Comparison of ENCODE assay signal across 9 mouse cellular contexts in genomic region chr10:59981336-59981735, GRCm38 (mm10). TPM values are rescaled to one million over a fixed set of nuclear protein-coding genes. Genes with fewer than 3 reads are reported as not detected.
A peak's percentile ranks its signal among the peaks of the same experiment; 100 is the strongest.
DNase-seq lines count a peak whose midpoint lies in the region; ATAC-seq and TF ChIP-seq lines count a peak whose summit lies in the region.
"Had no signal": no experiment of that assay in that cellular context is flagged by ENCODE, and none has a peak within 500 bp of the region (broad histone marks: within the 10 kb centered on the region; RNA-seq: fewer than 3 reads in every experiment).

No protein-coding gene starts in this region.

- H3K9ac ChIP-seq in heart, embryonic 13.5 days = peak overlapping the region; percentile 58; the same call in 1 of the 2 replicates
- no peak overlapping the region for H3K9ac ChIP-seq in stomach, embryonic 15.5 days
- no peak overlapping the region for H3K9ac ChIP-seq in stomach, postnatal 0 days (ENCODE audit: low read length)
- H3K9ac ChIP-seq in liver, embryonic 15.5 days = no peak overlapping the region
- H3K9ac ChIP-seq: hindbrain, embryonic 15.5 days had no signal

- DNase-seq in heart, adult 18-20 months = no peak
- no peak for DNase-seq in stomach, postnatal 0 days (ENCODE audit: low spot score)
- no peak for DNase-seq in frontal cortex, postnatal 10 days (ENCODE audit: low spot score in 2 of 2)
- DNase-seq in right cerebral cortex, postnatal 36 days (ENCODE audit: low spot score in 2 of 2) = no peak

- H3K4me3 ChIP-seq in heart, embryonic 13.5 days = no peak overlapping the region
- H3K4me3 ChIP-seq in stomach, embryonic 15.5 days (replicated peaks) = no peak overlapping the region
- no peak overlapping the region for H3K4me3 ChIP-seq in stomach, postnatal 0 days (ENCODE audit: low read depth, low read length)
- no peak overlapping the region for H3K4me3 ChIP-seq in liver, embryonic 15.5 days (replicated peaks)
- H3K4me3 ChIP-seq: hindbrain, embryonic 15.5 days had no signal

- ATAC-seq in heart, embryonic 13.5 days (ENCODE audit: extremely low read depth, insufficient number of reproducible peaks, low FRiP score, low TSS enrichment) = no peak; the same call in 1 of the 2 replicates
- no peak for ATAC-seq in stomach, embryonic 15.5 days (ENCODE audit: insufficient read depth, low FRiP score, low read depth)
- no peak for ATAC-seq in stomach, postnatal 0 days (ENCODE audit: low FRiP score, low TSS enrichment)
- no peak for ATAC-seq in liver, embryonic 15.5 days (ENCODE audit: insufficient read depth)
- ATAC-seq in megakaryocyte-erythroid progenitor cell, adult 5-6 weeks (replicated peaks; ENCODE audit: low FRiP score, low TSS enrichment, poor library complexity, severe bottlenecking) = no peak

- H3K4me2 ChIP-seq in heart, embryonic 13.5 days = no peak overlapping the region
- no peak overlapping the region for H3K4me2 ChIP-seq in stomach, embryonic 15.5 days
- H3K4me2 ChIP-seq in stomach, postnatal 0 days (replicated peaks; ENCODE audit: low read depth) = no peak overlapping the region
- H3K4me2 ChIP-seq in liver, embryonic 15.5 days = no peak overlapping the region
- H3K4me2 ChIP-seq: hindbrain, embryonic 15.5 days had no signal

- H3K4me1 ChIP-seq in heart, embryonic 13.5 days = peaks cover 60% of the 10 kb centered on the region
- peaks cover 19% of the 10 kb centered on the region for H3K4me1 ChIP-seq in stomach, embryonic 15.5 days
- H3K4me1 ChIP-seq in stomach, postnatal 0 days (replicated peaks; ENCODE audit: control insufficient read depth, insufficient read depth) = peaks cover 16% of the 10 kb centered on the region
- peaks cover 36% of the 10 kb centered on the region for H3K4me1 ChIP-seq in liver, embryonic 15.5 days (replicated peaks)

- 55% methylated on average over 4 of the region's 4 CpGs for WGBS in heart, embryonic 13.5 days
- WGBS in stomach, embryonic 15.5 days = 67% methylated on average over 4 of the region's 4 CpGs
- WGBS in stomach, postnatal 0 days = 80% methylated on average over 4 of the region's 4 CpGs
- 9% methylated on average over 4 of the region's 4 CpGs for WGBS in liver, embryonic 15.5 days (ENCODE audit: insufficient replicate concordance)

- no peak for TF ChIP-seq CTCF in stomach, postnatal 0 days (IDR thresholded peaks at IDR 0.05; ENCODE audit: low read depth)

- peaks cover 11% of the 10 kb centered on the region for H3K36me3 ChIP-seq in heart, embryonic 13.5 days
- 0 out of 2 replicates have a peak, but pooled peaks cover 12% of the 10 kb centered on the region for H3K36me3 ChIP-seq in stomach, embryonic 15.5 days
- no peaks in the 10 kb centered on the region; the same call in 1 of the 2 replicates for H3K36me3 ChIP-seq in stomach, postnatal 0 days (ENCODE audit: control insufficient read depth, insufficient read depth, low read length)
- peaks cover 9% of the 10 kb centered on the region for H3K36me3 ChIP-seq in liver, embryonic 15.5 days (replicated peaks)

- no peaks in the 10 kb centered on the region for H3K9me3 ChIP-seq in heart, embryonic 13.5 days
- no peaks in the 10 kb centered on the region for H3K9me3 ChIP-seq in stomach, embryonic 15.5 days
- H3K9me3 ChIP-seq in stomach, postnatal 0 days (ENCODE audit: control insufficient read depth, low read length) = no peaks in the 10 kb centered on the region
- no peaks in the 10 kb centered on the region for H3K9me3 ChIP-seq in liver, embryonic 15.5 days (replicated peaks)
- H3K9me3 ChIP-seq: hindbrain, embryonic 15.5 days had no signal

- peak overlapping the region; percentile 53 for H3K27ac ChIP-seq in heart, embryonic 13.5 days (replicated peaks)
- H3K27ac ChIP-seq in stomach, embryonic 15.5 days = 0 out of 2 replicates have a peak overlapping the region, but pooled peaks have one; percentile 26
- H3K27ac ChIP-seq in stomach, postnatal 0 days (replicated peaks) = no peak overlapping the region
- peak overlapping the region; percentile 20; the same call in 1 of the 2 replicates for H3K27ac ChIP-seq in liver, embryonic 15.5 days (replicated peaks)
- H3K27ac ChIP-seq: hindbrain, embryonic 15.5 days had no signal

- TF ChIP-seq EP300 in stomach, postnatal 0 days (optimal IDR thresholded peaks at IDR 0.05) = no peak

- no peaks in the 10 kb centered on the region for H3K27me3 ChIP-seq in heart, embryonic 13.5 days (replicated peaks)
- H3K27me3 ChIP-seq in stomach, embryonic 15.5 days (replicated peaks) = no peaks in the 10 kb centered on the region
- no peaks in the 10 kb centered on the region for H3K27me3 ChIP-seq in stomach, postnatal 0 days (ENCODE audit: control insufficient read depth, insufficient read depth, low read length)
- no peaks in the 10 kb centered on the region for H3K27me3 ChIP-seq in liver, embryonic 15.5 days
- H3K27me3 ChIP-seq: hindbrain, embryonic 15.5 days had no signal

RNA-seq across cellular contexts. Expression of gene Ascc1, which starts 21.3 kb away (rescaled TPM):
- 33.8 and 37.9 TPM in 2 replicates for polyA plus RNA-seq in heart, embryonic 13.5 days (2015; fragmentation: Nextera tagmentation; extraction: Ambion mirVana)
- 10 to 100 TPM; 23.2 to 25.9 TPM for total RNA-seq in heart, adult 18-20 months (2021)
- 42.4 and 47.0 TPM in 2 replicates for polyA plus RNA-seq in stomach, embryonic 15.5 days (2015; fragmentation: Nextera tagmentation; extraction: Ambion mirVana)
- 29.0 and 31.6 TPM in 2 replicates for polyA plus RNA-seq in stomach, postnatal 0 days (2015; fragmentation: Nextera tagmentation; extraction: Ambion mirVana)
- polyA plus RNA-seq in liver, embryonic 15.5 days (2015; fragmentation: Nextera tagmentation; extraction: Ambion mirVana) = 15.7 and 16.5 TPM in 2 replicates
- 30.8 and 36.1 TPM in 2 replicates for total RNA-seq in megakaryocyte-erythroid progenitor cell, adult 5-6 weeks (2014; fragmentation: Nextera tagmentation)
- 34.3 and 34.7 TPM in 2 replicates for total RNA-seq in megakaryocyte-erythroid progenitor cell, adult 5-6 weeks (2017)

RNA-seq across cellular contexts. Expression of gene Anapc16, which starts 21.6 kb away (rescaled TPM):
- 84.7 and 93.3 TPM in 2 replicates for polyA plus RNA-seq in heart, embryonic 13.5 days (2015; fragmentation: Nextera tagmentation; extraction: Ambion mirVana)
- total RNA-seq in heart, adult 18-20 months (2021) = 10 to 100 TPM; 73.8 to 84.0 TPM
- polyA plus RNA-seq in stomach, embryonic 15.5 days (2015; fragmentation: Nextera tagmentation; extraction: Ambion mirVana) = 98.8 and 107 TPM in 2 replicates
- 76.8 and 86.4 TPM in 2 replicates for polyA plus RNA-seq in stomach, postnatal 0 days (2015; fragmentation: Nextera tagmentation; extraction: Ambion mirVana)
- polyA plus RNA-seq in liver, embryonic 15.5 days (2015; fragmentation: Nextera tagmentation; extraction: Ambion mirVana) = 37.5 and 39.0 TPM in 2 replicates
- total RNA-seq in megakaryocyte-erythroid progenitor cell, adult 5-6 weeks (2014; fragmentation: Nextera tagmentation) = 59.5 and 72.3 TPM in 2 replicates
- 42.1 and 43.2 TPM in 2 replicates for total RNA-seq in megakaryocyte-erythroid progenitor cell, adult 5-6 weeks (2017)

RNA-seq across cellular contexts. Expression of gene Ddit4, which starts 29.7 kb away (rescaled TPM):
- 19.7 and 24.5 TPM in 2 replicates for polyA plus RNA-seq in heart, embryonic 13.5 days (2015; fragmentation: Nextera tagmentation; extraction: Ambion mirVana)
- total RNA-seq in heart, adult 18-20 months (2021) = 100 to 1,000 TPM; 158 to 190 TPM
- 45.6 and 45.8 TPM in 2 replicates for polyA plus RNA-seq in stomach, embryonic 15.5 days (2015; fragmentation: Nextera tagmentation; extraction: Ambion mirVana)
- 12.4 and 17.3 TPM in 2 replicates for polyA plus RNA-seq in stomach, postnatal 0 days (2015; fragmentation: Nextera tagmentation; extraction: Ambion mirVana)
- polyA plus RNA-seq in liver, embryonic 15.5 days (2015; fragmentation: Nextera tagmentation; extraction: Ambion mirVana) = 5.6 and 6.6 TPM in 2 replicates
- 2.0 and 3.0 TPM in 2 replicates for total RNA-seq in megakaryocyte-erythroid progenitor cell, adult 5-6 weeks (2014; fragmentation: Nextera tagmentation)
- 2.0 and 4.4 TPM in 2 replicates for total RNA-seq in megakaryocyte-erythroid progenitor cell, adult 5-6 weeks (2017)
